ENCODE assay signal across 8 mouse cellular contexts in the genomic region with DNA sequence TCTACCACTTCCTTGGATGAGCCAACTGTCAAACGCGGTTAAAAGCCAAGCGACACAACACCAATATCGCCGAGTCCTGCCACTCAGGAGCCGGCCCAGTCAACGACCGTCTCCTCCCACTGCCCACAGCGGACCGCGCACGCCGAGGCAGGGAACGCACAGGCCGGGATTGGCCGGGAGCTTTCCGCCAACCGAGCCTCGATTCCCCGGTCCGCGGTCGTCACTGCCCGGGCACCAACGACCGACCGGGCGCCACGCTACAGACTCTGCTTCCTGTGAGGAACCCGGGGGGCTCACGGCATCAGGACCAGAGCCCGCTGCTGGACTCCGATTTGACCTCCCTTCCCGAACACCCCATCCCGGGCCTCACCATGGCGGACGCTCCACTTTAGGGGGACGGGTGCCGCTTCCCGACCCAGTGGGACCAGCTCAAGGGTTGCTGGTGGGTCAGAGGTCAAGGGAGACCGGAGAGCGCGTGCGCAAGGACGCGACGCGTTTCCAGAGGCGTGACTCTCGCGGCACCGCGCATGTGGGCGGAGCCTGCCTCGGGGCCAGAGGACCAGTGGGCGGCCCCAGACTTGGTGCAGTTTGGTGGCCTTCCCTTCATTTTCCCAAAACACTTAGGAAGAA. TPM values are rescaled to one million over a fixed set of nuclear protein-coding genes. Genes with fewer than 3 reads are reported as not detected.
DNase-seq lines count a peak whose midpoint lies in the region; ATAC-seq lines count a peak whose summit lies in the region.

TSS of gene Pam16 (minus strand) at position 508 of the 630 bp plus-strand sequence.

- H3K4me3 ChIP-seq in hindbrain, embryonic 11.5 days (ENCODE audit: low read depth, low read length), result peak within 1 kb of the TSS; percentile 75

- no peaks in the 10 kb centered on the region; the same call in 1 of the 2 replicates for H3K36me3 ChIP-seq in hindbrain, embryonic 11.5 days (ENCODE audit: control insufficient read depth, insufficient read depth, low read length)

- under 1% methylated on average over 56 of the region's 56 CpGs for WGBS in hindbrain, embryonic 11.5 days

- H3K9ac ChIP-seq in hindbrain, embryonic 11.5 days (ENCODE audit: low read depth, low read length), result peak within 1 kb of the TSS; percentile 88

- H3K4me1 ChIP-seq in hindbrain, embryonic 11.5 days (replicated peaks; ENCODE audit: control insufficient read depth, insufficient read depth, low read length), result no peaks in the 10 kb centered on the region

- peak; percentile 55 for DNase-seq in MEL-GATA-1-ER (ENCODE audit: extremely low read depth, low read depth)
- DNase-seq in cerebellum, adult 8-10 months, result peak; percentile 88
- DNase-seq in frontal cortex, adult 2 months (ENCODE audit: extremely low spot score in 1 of 2, low spot score in 1 of 2), result peak; percentile 87 to 94
- DNase-seq in hindbrain, embryonic 11.5 days (ENCODE audit: low spot score), result peak; percentile 95
- peak; percentile 90 to 93 for DNase-seq in layer of hippocampus, postnatal 10 days (ENCODE audit: low spot score in 2 of 2)
- DNase-seq in lung, postnatal 10 days, result peak; percentile 96
- DNase-seq in ovary, postnatal 36 days (ENCODE audit: low spot score), result peak; percentile 92
- DNase-seq in thymus, postnatal 25 days, result peak; percentile 89

- peak within 1 kb of the TSS; percentile 76 for H3K4me2 ChIP-seq in hindbrain, embryonic 11.5 days (replicated peaks; ENCODE audit: low read depth, low read length)

- H3K27ac ChIP-seq in hindbrain, embryonic 11.5 days (ENCODE audit: low read depth, low read length), result peak within 1 kb of the TSS; percentile 67

- peak; percentile 89 for ATAC-seq in hindbrain, embryonic 11.5 days (ENCODE audit: low FRiP score)

- no peaks in the 10 kb centered on the region for H3K9me3 ChIP-seq in hindbrain, embryonic 11.5 days (ENCODE audit: control insufficient read depth, low read length)

- H3K27me3 ChIP-seq in hindbrain, embryonic 11.5 days (ENCODE audit: control insufficient read depth, insufficient read depth, low read length), result no peaks in the 10 kb centered on the region

RNA-seq across cellular contexts. Expression of gene Pam16, which starts in this region (rescaled TPM):
- 95.5 and 119 TPM in 2 replicates for polyA plus RNA-seq in frontal cortex, adult 2 months (2012; rRNA removed)
- polyA plus RNA-seq in hindbrain, embryonic 11.5 days (2014; fragmentation: Nextera tagmentation; extraction: Ambion mirVana), result 113 and 117 TPM in 2 replicates
- total RNA-seq in layer of hippocampus, postnatal 10 days (2021), result 10 to 100 TPM; 71.0 to 77.1 TPM

Comparison
In these comparisons a context has a peak if more than half of its experiments do, and no peak if none do; other contexts are left out.
1. Peak in every context shown above with its lines: DNase-seq, ATAC-seq, H3K4me3 ChIP-seq and H3K27ac ChIP-seq.